Mouse (Mus musculus) CH12.LX (cell line): ENCODE results near the gene Ilkap. TPM values are rescaled to one million over a fixed set of nuclear protein-coding genes. Genes with fewer than 3 reads are reported as not detected.

Experiments
- DNase-seq: peaks from one replicate; pipeline ENCODE4 v3.0.0-alpha.2; 2013; ENCODE audit errors: extremely low read depth
- H3K27ac ChIP-seq: 2 replicates; pipeline ENCODE4 v1.5.1; 2012; ENCODE audit warnings: low read depth, mild to moderate bottlenecking, control low read depth, moderate library complexity; ENCODE audit not compliant: insufficient read depth
- H3K27me3 ChIP-seq: replicated peaks from 2 replicates; pipeline ENCODE3; 2012; ENCODE audit warnings: inconsistent platforms
- H3K36me3 ChIP-seq, 2 experiments: replicated peaks in 1 of 2; 2 replicates each; pipeline versions ENCODE3 to v1.6.1; 2012; ENCODE audit warnings: inconsistent platforms in 1 of 2, low read length in 1 of 2, mild to moderate bottlenecking in 1 of 2, mixed read lengths in 1 of 2, moderate library complexity in 1 of 2; ENCODE audit not compliant: control insufficient read depth in 1 of 2, insufficient read depth in 1 of 2
- H3K4me1 ChIP-seq, 2 experiments: 2 replicates each; pipeline ENCODE4 v1.6.1; 2012; ENCODE audit warnings: inconsistent platforms in 1 of 2, moderate library complexity in 1 of 2; ENCODE audit not compliant: insufficient read depth in 2 of 2, control insufficient read depth in 1 of 2
- H3K4me2 ChIP-seq: 2 replicates; pipeline ENCODE4 v1.6.1; 2012; ENCODE audit warnings: low read depth, mild to moderate bottlenecking, control low read depth; ENCODE audit not compliant: poor library complexity, insufficient read depth, severe bottlenecking
- H3K4me3 ChIP-seq, 3 experiments: fragments of 150-350 bp in 1 of 3; sonication (generic) in 1 of 3; replicated peaks in 1 of 3; 2 replicates each; pipeline versions ENCODE3 to v1.5.1; 2011 to 2012; ENCODE audit warnings: low read depth in 2 of 3, low read length in 2 of 3, mild to moderate bottlenecking in 2 of 3, moderate library complexity in 2 of 3, control low read depth in 1 of 3, improper control_type of control experiment in 1 of 3, inconsistent platforms in 1 of 3, mixed read lengths in 1 of 3; ENCODE audit not compliant: poor library complexity in 1 of 3
- H3K79me2 ChIP-seq: replicated peaks from 2 replicates; pipeline ENCODE4 v1.6.1; 2012; ENCODE audit warnings: mild to moderate bottlenecking, moderate library complexity; ENCODE audit not compliant: control insufficient read depth, poor library complexity, insufficient read depth, severe bottlenecking; ENCODE audit errors: extremely low read depth
- H3K9ac ChIP-seq: 2 replicates; pipeline ENCODE4 v1.6.1; 2012; ENCODE audit warnings: low read depth, mild to moderate bottlenecking, control low read depth, moderate library complexity; ENCODE audit not compliant: insufficient read depth
- H3K9me3 ChIP-seq: replicated peaks from 2 replicates; pipeline ENCODE3; 2012; ENCODE audit warnings: low read length, inconsistent platforms, mixed read lengths
- CTCF ChIP-seq, 2 experiments: IDR thresholded peaks in 1 of 2; conservative IDR thresholded peaks in 1 of 2; 2 replicates each; pipeline ENCODE4 v1.5.1; 2011 to 2012; ENCODE audit warnings: low read depth in 2 of 2, low read length in 2 of 2, improper control_type of control experiment in 1 of 2, inconsistent platforms in 1 of 2, mild to moderate bottlenecking in 1 of 2, moderate library complexity in 1 of 2
- ELF1 ChIP-seq: IDR thresholded peaks from 2 replicates; pipeline ENCODE4 v1.6.1; 2014; ENCODE audit warnings: low read depth, mild to moderate bottlenecking, inconsistent platforms, low read length, improper control_type of control experiment
- ETS1 ChIP-seq: conservative IDR thresholded peaks from 2 replicates; pipeline ENCODE4 v1.6.1; 2012; ENCODE audit warnings: low read depth, mild to moderate bottlenecking, inconsistent platforms, low read length, improper control_type of control experiment, moderate library complexity
- HCFC1 ChIP-seq: IDR thresholded peaks from 2 replicates; pipeline ENCODE4 v1.6.1; 2012; ENCODE audit warnings: low read depth, mild to moderate bottlenecking, inconsistent platforms, low read length, improper control_type of control experiment
- JUN ChIP-seq: IDR thresholded peaks from 2 replicates; pipeline ENCODE4 v1.6.1; 2011; ENCODE audit warnings: low read depth, mild to moderate bottlenecking, low read length, improper control_type of control experiment, moderate library complexity; ENCODE audit not compliant: insufficient read depth
- JUND ChIP-seq: conservative IDR thresholded peaks from 2 replicates; pipeline ENCODE4 v1.6.1; 2011; ENCODE audit warnings: low read depth, low read length, improper control_type of control experiment
- MAFK ChIP-seq: IDR thresholded peaks from 2 replicates; pipeline ENCODE4 v1.6.1; 2011; ENCODE audit warnings: low read length, improper control_type of control experiment; ENCODE audit not compliant: insufficient replicate concordance
- MAX ChIP-seq: IDR thresholded peaks from 2 replicates; pipeline ENCODE4 v1.6.1; 2011; ENCODE audit warnings: low read length, improper control_type of control experiment
- MAZ ChIP-seq: IDR thresholded peaks from 2 replicates; pipeline ENCODE4 v1.6.1; 2012; ENCODE audit warnings: low read depth, mild to moderate bottlenecking, inconsistent platforms, low read length, improper control_type of control experiment, moderate library complexity
- MEF2A ChIP-seq: IDR thresholded peaks from 2 replicates; pipeline ENCODE4 v1.6.1; 2014; ENCODE audit warnings: low read depth, mild to moderate bottlenecking, inconsistent platforms, low read length, improper control_type of control experiment, borderline replicate concordance
- MXI1 ChIP-seq: IDR thresholded peaks from 2 replicates; pipeline ENCODE4 v1.6.1; 2011; ENCODE audit warnings: mild to moderate bottlenecking, low read depth, low read length, improper control_type of control experiment
- NELFE ChIP-seq: IDR thresholded peaks from 2 replicates; pipeline ENCODE4 v1.6.1; 2011; ENCODE audit warnings: low read depth, low read length, improper control_type of control experiment
- NRF1 ChIP-seq: IDR thresholded peaks from 2 replicates; pipeline ENCODE4 v1.6.1; 2014; ENCODE audit warnings: low read depth, mild to moderate bottlenecking, inconsistent platforms, low read length, improper control_type of control experiment, moderate library complexity
- PAX5 ChIP-seq: IDR thresholded peaks from 2 replicates; pipeline ENCODE4 v1.6.1; 2012; ENCODE audit warnings: low read length, inconsistent platforms, mixed read lengths
- POLR2A ChIP-seq: IDR thresholded peaks from 2 replicates; pipeline ENCODE4 v1.6.1; 2011; ENCODE audit warnings: low read depth, mild to moderate bottlenecking, improper control_type of control experiment, low read length
- POLR2AphosphoS2 ChIP-seq: IDR thresholded peaks from 2 replicates; pipeline ENCODE4 v1.6.1; 2011; ENCODE audit warnings: low read depth, low read length, improper control_type of control experiment
- RAD21 ChIP-seq: IDR thresholded peaks from 2 replicates; pipeline ENCODE4 v1.6.1; 2011; ENCODE audit warnings: low read depth, mild to moderate bottlenecking, low read length, improper control_type of control experiment, moderate library complexity
- RCOR1 ChIP-seq: conservative IDR thresholded peaks from 2 replicates; pipeline ENCODE4 v1.6.1; 2012; ENCODE audit warnings: low read depth, mild to moderate bottlenecking, inconsistent platforms, low read length, improper control_type of control experiment
- SIN3A ChIP-seq: IDR thresholded peaks from 2 replicates; pipeline ENCODE4 v1.6.1; 2012; ENCODE audit warnings: low read length, improper control_type of control experiment, inconsistent platforms
- SMC3 ChIP-seq: IDR thresholded peaks from 2 replicates; pipeline ENCODE4 v1.6.1; 2011; ENCODE audit warnings: low read depth, low read length, improper control_type of control experiment
- TBP ChIP-seq: conservative IDR thresholded peaks from 2 replicates; pipeline ENCODE4 v1.6.1; 2011; ENCODE audit warnings: low read depth, low read length, improper control_type of control experiment
- UBTF ChIP-seq: IDR thresholded peaks from 2 replicates; pipeline ENCODE4 v1.6.1; 2012; ENCODE audit warnings: low read depth, mild to moderate bottlenecking, inconsistent platforms, low read length, improper control_type of control experiment, moderate library complexity
- ZC3H11A ChIP-seq: IDR thresholded peaks from 2 replicates; pipeline ENCODE4 v1.6.1; 2012; ENCODE audit warnings: low read depth, mild to moderate bottlenecking, inconsistent platforms, low read length, improper control_type of control experiment
- ZKSCAN1 ChIP-seq: IDR thresholded peaks from 2 replicates; pipeline ENCODE4 v1.6.1; 2012; ENCODE audit warnings: low read depth, inconsistent platforms, low read length, improper control_type of control experiment, borderline replicate concordance
- ZMIZ1 ChIP-seq: IDR thresholded peaks from 2 replicates; pipeline ENCODE4 v1.6.1; 2012; ENCODE audit warnings: low read depth, mild to moderate bottlenecking, inconsistent platforms, low read length, improper control_type of control experiment
- ZNF384 ChIP-seq: IDR thresholded peaks from 2 replicates; pipeline ENCODE4 v1.6.1; 2012; ENCODE audit warnings: low read depth, low read length, improper control_type of control experiment, inconsistent platforms
- dilution Hi-C: fragments of 300-500 bp; cut with MboI; formaldehyde crosslinking; loops from 2 replicates; pipeline ENCODE4 v1.14.3; 2020; ENCODE audit warnings: low sequenced_read_pairs; ENCODE audit not compliant: extremely low pct_unique_long_range_greater_than_20kb, extremely low pct_ligation_motif_present
- in situ Hi-C: fragments of 300-500 bp; cut with MboI; formaldehyde crosslinking; loops from 3 replicates; pipeline ENCODE4 v1.14.3; 2019; ENCODE audit warnings: low sequenced_read_pairs, low pct_ligation_motif_present, low pct_unique_long_range_greater_than_20kb, mixed read lengths
- polyA plus RNA-seq: library from polyadenylated mRNA; unstranded; fragments of >175 nt; gene quantifications from 2 replicates; pipeline ENCODE4 v1.2.1, GENCODE M21; 2012; ENCODE audit warnings: low read depth; ENCODE audit not compliant: insufficient read length
- total RNA-seq, 2 experiments: library from RNA; depleted of rRNA; stranded (reverse); fragments of 300-350 nt in 1 of 2; fragments of >200 nt in 1 of 2; gene quantifications; 2 replicates each; pipeline ENCODE4 v1.2.3; 2012 to 2014

Ilkap gene
- total and polyA plus RNA-seq, 3 experiments: 77.9 to 101 (median 79.1) TPM

DNA sequence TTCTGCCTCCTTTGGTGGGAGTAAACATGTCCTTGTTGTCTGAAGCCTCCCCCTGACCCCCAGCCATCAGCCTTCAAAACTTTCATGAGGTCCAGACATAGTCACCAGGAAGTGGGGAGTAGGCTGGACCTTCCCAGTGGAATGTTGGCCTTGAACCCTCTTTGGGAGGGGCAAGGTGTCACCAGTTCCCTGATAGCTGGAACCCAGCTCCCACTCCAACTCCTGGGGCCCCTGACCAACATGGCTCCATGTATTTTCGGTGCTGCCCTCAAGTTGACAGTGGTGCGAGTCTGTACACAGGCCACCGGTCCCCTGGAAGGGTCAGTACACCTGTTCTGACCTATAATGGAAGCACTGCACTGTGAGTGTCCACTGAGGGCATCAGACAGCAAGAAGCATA, 31.3 kb downstream of the Ilkap start:
- no peak overlapping the region for H3K4me3 ChIP-seq
- dilution Hi-C loops: no loop called here
- no peak overlapping the region for H3K27ac ChIP-seq

GRCm38 (mm10) chr1:91366215-91367108, 32.2 kb downstream of the Ilkap start, which contains the start of gene Erfe:
TSS of gene Erfe (plus strand) at chr1:91366430.
- no peaks in the 10 kb centered on the region for H3K79me2 ChIP-seq

More for the DNA sequence above, 31.3 kb downstream of the Ilkap start:
- in situ Hi-C loops: no loop called here
- peaks cover 12% of the 10 kb centered on the region for H3K9me3 ChIP-seq
- H3K27me3 ChIP-seq: no peaks in the 10 kb centered on the region
- no peak overlapping the region for H3K4me2 ChIP-seq
- no peaks in the 10 kb centered on the region for H3K79me2 ChIP-seq
- H3K9ac ChIP-seq: no peak overlapping the region
- TF ChIP-seq ETS1: no peak
- TF ChIP-seq ZKSCAN1: no peak
- no peak for TF ChIP-seq RAD21
- no peak for TF ChIP-seq POLR2A
- TF ChIP-seq CTCF (conservative IDR thresholded peaks at IDR 0.05 in 1 of 2, IDR thresholded peaks at IDR 0.05 in 1 of 2; ENCODE audit: low read depth in 2 of 2, low read length in 2 of 2): no peak
- TF ChIP-seq SMC3: no peak
- TF ChIP-seq SIN3A: no peak
- TF ChIP-seq TBP: no peak
- no peak for TF ChIP-seq RCOR1
- TF ChIP-seq JUND: no peak
- no peak for TF ChIP-seq MAX
- no peak for TF ChIP-seq UBTF
- no peak for TF ChIP-seq NRF1
- no peak for TF ChIP-seq ZC3H11A
- no peak for TF ChIP-seq HCFC1
- no peak for TF ChIP-seq MAZ
- peaks cover 27 to 43% of the 10 kb centered on the region in 2 experiments for H3K36me3 ChIP-seq
- DNase-seq: no peak
- peaks cover 5 to 8% of the 10 kb centered on the region in 2 experiments; a peak in 3 of 4 replicates for H3K4me1 ChIP-seq

More at GRCm38 (mm10) chr1:91366215-91367108, 32.2 kb downstream of the Ilkap start, which contains the start of gene Erfe:
- Histone ChIP-seq H3K27me3 (no peaks in the 10 kb centered on the region), H3K27ac (no peak within 1 kb of the TSS), H3K4me1 (peaks cover 5 to 8% of the 10 kb centered on the region in 2 experiments; a peak in 3 of 4 replicates), H3K36me3 (peaks cover 18 to 35% of the 10 kb centered on the region in 2 experiments), H3K9ac (peak within 1 kb of the TSS; percentile 53), H3K4me3 (peak within 1 kb of the TSS; percentile 44 to 81 (median 54)), H3K9me3 (peaks cover 13% of the 10 kb centered on the region), H3K4me2 (peak within 1 kb of the TSS; percentile 67)
- peak; percentile 54; the same call in 1 of the 2 replicates for TF ChIP-seq POLR2A
- TF ChIP-seq RCOR1: no peak
- peak in 1 of 2 experiments; percentile 86; a peak in 2 of 4 replicates for TF ChIP-seq CTCF (conservative IDR thresholded peaks at IDR 0.05 in 1 of 2, IDR thresholded peaks at IDR 0.05 in 1 of 2; ENCODE audit: low read depth in 2 of 2, low read length in 2 of 2)
- peak; percentile 56 for TF ChIP-seq SIN3A
- 0 out of 2 replicates have a peak, but pooled peaks have one; percentile 31 for TF ChIP-seq NELFE
- TF ChIP-seq ZNF384: no peak
- no peak for TF ChIP-seq MAFK
- peak; percentile 69 for TF ChIP-seq MXI1
- no peak for TF ChIP-seq POLR2AphosphoS2
- TF ChIP-seq PAX5: no peak
- TF ChIP-seq ZMIZ1: no peak
- TF ChIP-seq SMC3: peak; percentile 45
- peak; percentile 28 for TF ChIP-seq RAD21
- TF ChIP-seq JUN: no peak
- TF ChIP-seq ELF1: no peak
- no peak for TF ChIP-seq MEF2A
- TF ChIP-seq MAX: peak; percentile 28; the same call in 1 of the 2 replicates
- TF ChIP-seq UBTF: 0 out of 2 replicates have a peak, but pooled peaks have one; percentile 48
- in situ Hi-C loops (no loop called here), dilution Hi-C loops (no loop called here)
- peak; percentile 59 for DNase-seq
